Mouse (Mus musculus) bone marrow macrophage, adult 2 months (primary cell): ENCODE results near the gene Gm10570.

Experiments used
- CTCF ChIP-seq: IDR thresholded peaks from 2 replicates; pipeline ENCODE4 v1.5.1; 2012; ENCODE audit warnings: low read depth, mild to moderate bottlenecking, low read length, moderate library complexity
- POLR2A ChIP-seq: IDR thresholded peaks from 2 replicates; pipeline ENCODE4 v1.6.1; 2012; ENCODE audit warnings: mild to moderate bottlenecking, low read depth, low read length, borderline replicate concordance

DNA sequence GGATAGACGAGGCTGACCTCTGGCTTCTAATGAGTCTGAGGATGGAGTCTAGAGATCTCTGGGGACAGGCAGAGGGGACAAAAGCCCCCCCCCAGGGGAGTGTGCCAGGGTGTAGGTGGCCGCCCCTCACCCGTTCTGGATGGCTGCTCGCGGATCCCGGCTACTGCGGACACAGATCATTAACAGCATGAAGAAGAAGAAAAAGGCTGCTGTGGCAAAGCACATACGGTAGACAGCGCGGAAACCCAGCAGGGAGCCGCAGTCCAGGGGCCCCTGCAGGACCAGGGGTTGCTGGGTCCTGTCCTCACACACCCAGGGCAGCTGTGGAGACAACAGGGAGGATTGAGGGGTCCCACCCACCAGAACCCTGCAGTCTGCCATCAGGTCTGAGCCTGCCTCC lies 44.3 kb downstream of the Gm10570 start:
- TF ChIP-seq CTCF (no peak), POLR2A (no peak)
